Mouse (Mus musculus) lung, embryonic 16.5 days (tissue): ENCODE results near the gene Zfr. TPM values are rescaled to one million over a fixed set of nuclear protein-coding genes. Genes with fewer than 3 reads are reported as not detected.
A peak's percentile ranks its signal among the peaks of the same experiment; 100 is the strongest.
"Not testable (repeated sequence)": the region's sequence is repeated elsewhere in the genome, so short reads cannot be mapped to it uniquely, and the experiment has no call there.

Experiments
- ATAC-seq: fragments of 200-750 bp; cut with Nextera tagmentation; 2 replicates; pipeline ENCODE4 v1.8.0; 2017; ENCODE audit warnings: low read depth, mild to moderate bottlenecking, moderate library complexity
- H3K27ac ChIP-seq: fragments of 300-500 bp; sonication (generic); 2 replicates; pipeline ENCODE4 v1.5.1; 2014; ENCODE audit warnings: mild to moderate bottlenecking, control low read depth, low read length
- H3K27me3 ChIP-seq: fragments of 300-500 bp; sonication (generic); 2 replicates; pipeline ENCODE4 v1.6.1; 2014; ENCODE audit warnings: low read depth, low read length, mixed read lengths; ENCODE audit not compliant: control insufficient read depth, insufficient read depth
- H3K36me3 ChIP-seq: fragments of 300-500 bp; sonication (generic); 2 replicates; pipeline ENCODE4 v1.6.1; 2014; ENCODE audit warnings: low read length; ENCODE audit not compliant: control insufficient read depth, insufficient read depth
- H3K4me1 ChIP-seq: fragments of 300-500 bp; sonication (generic); replicated peaks from 2 replicates; pipeline ENCODE4 v1.6.1; 2014; ENCODE audit warnings: low read length, mixed read lengths; ENCODE audit not compliant: control insufficient read depth, insufficient read depth
- H3K4me2 ChIP-seq: fragments of 300-500 bp; sonication (generic); 2 replicates; pipeline ENCODE4 v1.6.1; 2014; ENCODE audit warnings: low read depth, low read length, control low read depth
- H3K4me3 ChIP-seq: fragments of 300-500 bp; sonication (generic); 2 replicates; pipeline ENCODE4 v1.5.1; 2014; ENCODE audit warnings: mild to moderate bottlenecking, low read length, control low read depth
- H3K9ac ChIP-seq: fragments of 300-500 bp; sonication (generic); 2 replicates; pipeline ENCODE4 v1.6.1; 2014; ENCODE audit warnings: low read length, control low read depth
- H3K9me3 ChIP-seq: fragments of 300-500 bp; sonication (generic); 2 replicates; pipeline ENCODE4 v1.6.1; 2016; ENCODE audit warnings: low read length; ENCODE audit not compliant: control insufficient read depth
- WGBS: fragments of 180-500 bp; shearing (Covaris S2); extraction: QIAGEN DNeasy Blood & Tissue Kit; methylation state at CpG from one replicate; pipeline ENCODE4 v1.1.7; 2014; 5-methylcytosine and 5-hydroxymethylcytosine counted together
- polyA plus RNA-seq: library from polyadenylated mRNA; unstranded; fragments of >200 nt; fragmentation: Nextera tagmentation; extraction: Ambion mirVana; gene quantifications from 2 replicates; pipeline ENCODE4 v1.2.1, GENCODE M21; 2015

Zfr gene
- polyA plus RNA-seq, 1 experiment from 2014 or later = 109 TPM

GRCm38 (mm10) chr15:12216119-12216518, 98.5 kb downstream of the Zfr start:
- Histone ChIP-seq H3K4me1 (peaks cover 15% of the 10 kb centered on the region; the same call in 1 of the 2 replicates), H3K4me3 (no peak overlapping the region), H3K36me3 (no peaks in the 10 kb centered on the region), H3K9me3 (no peaks in the 10 kb centered on the region), H3K9ac (no peak overlapping the region), H3K27ac (no peak overlapping the region), H3K27me3 (no peaks in the 10 kb centered on the region), H3K4me2 (no peak overlapping the region)
- 86% methylated on average over 8 of the region's 8 CpGs for WGBS
- no peak for ATAC-seq

DNA sequence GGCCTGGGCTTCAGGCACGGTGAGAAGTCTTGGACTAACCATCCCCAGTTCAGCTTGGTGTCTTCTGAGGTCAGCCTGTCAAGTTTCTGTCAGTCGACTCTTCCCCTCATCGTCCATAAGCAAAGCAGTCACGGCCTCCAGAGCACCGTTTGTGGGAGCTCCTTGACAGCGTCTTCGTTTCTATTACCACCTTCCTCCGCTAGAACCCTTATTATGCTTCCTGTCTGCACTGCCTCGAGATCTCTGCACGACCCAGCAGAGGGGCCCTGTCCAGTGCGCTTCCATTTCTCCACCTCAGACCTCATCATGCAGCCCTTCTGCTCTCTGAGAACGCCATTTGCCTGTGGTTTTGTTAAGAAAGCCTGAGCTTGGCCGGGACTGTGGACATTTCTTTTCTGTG, 99.2 kb downstream of the Zfr start:
- 61% methylated on average over 13 of the region's 13 CpGs for WGBS

DNA sequence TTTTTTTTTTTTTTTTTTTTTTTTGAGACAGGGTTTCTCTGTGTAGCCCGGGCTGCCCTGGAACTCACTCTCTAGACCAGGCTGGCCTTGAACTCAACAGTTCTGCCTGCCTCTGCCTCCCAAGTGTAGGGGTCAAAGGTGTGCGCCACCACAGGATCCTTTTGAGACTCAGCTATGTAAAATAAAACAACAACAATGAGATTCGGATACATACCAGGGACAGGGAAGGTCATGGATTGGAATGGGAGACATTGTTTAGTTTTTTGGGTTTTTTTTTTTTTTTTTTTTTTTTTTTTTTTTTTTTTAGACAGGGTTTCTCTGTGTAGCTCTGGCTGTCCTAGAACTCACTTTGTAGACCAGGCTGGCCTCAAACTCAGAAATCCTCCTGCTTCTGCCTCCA, 99.7 kb downstream of the Zfr start:
- H3K4me3 ChIP-seq, H3K27ac ChIP-seq, H3K27me3 ChIP-seq, H3K4me2 ChIP-seq, ATAC-seq, H3K36me3 ChIP-seq, H3K9me3 ChIP-seq, H3K9ac ChIP-seq: not testable (repeated sequence)
- WGBS = 85% methylated on average over 3 of the region's 3 CpGs
- peaks cover 19% of the 10 kb centered on the region for H3K4me1 ChIP-seq

More for the DNA sequence above, 99.2 kb downstream of the Zfr start:
- Histone ChIP-seq H3K4me2 (no peak overlapping the region), H3K9ac (no peak overlapping the region), H3K4me1 (peaks cover 14% of the 10 kb centered on the region; the same call in 1 of the 2 replicates), H3K27ac (no peak overlapping the region), H3K9me3 (no peaks in the 10 kb centered on the region), H3K4me3 (no peak overlapping the region), H3K36me3 (no peaks in the 10 kb centered on the region), H3K27me3 (no peaks in the 10 kb centered on the region)
- no peak for ATAC-seq

GRCm38 (mm10) chr15:12217849-12218248, 100.2 kb downstream of the Zfr start:
- H3K9me3 ChIP-seq = no peaks in the 10 kb centered on the region
- 51% methylated on average over 5 of the region's 5 CpGs for WGBS
- H3K4me3 ChIP-seq = no peak overlapping the region
- no peak overlapping the region for H3K4me2 ChIP-seq
- no peaks in the 10 kb centered on the region for H3K27me3 ChIP-seq
- no peak overlapping the region for H3K27ac ChIP-seq
- H3K9ac ChIP-seq = no peak overlapping the region
- no peak for ATAC-seq
- peaks cover 22% of the 10 kb centered on the region for H3K4me1 ChIP-seq
- no peaks in the 10 kb centered on the region for H3K36me3 ChIP-seq

GRCm38 (mm10) chr15:12218583-12219382, 101.2 kb downstream of the Zfr start:
- Histone ChIP-seq H3K36me3 (no peaks in the 10 kb centered on the region), H3K4me1 (peaks cover 22% of the 10 kb centered on the region), H3K4me2 (no peak overlapping the region), H3K9ac (no peak overlapping the region), H3K4me3 (no peak overlapping the region), H3K9me3 (no peaks in the 10 kb centered on the region), H3K27ac (0 out of 2 replicates have a peak overlapping the region, but pooled peaks have one; percentile 2), H3K27me3 (no peaks in the 10 kb centered on the region)
- peak; percentile 57 for ATAC-seq
- WGBS = 65% methylated on average over 11 of the region's 11 CpGs

- 87% methylated on average over 13 of the region's 13 CpGs for WGBS
- Histone ChIP-seq H3K9ac (no peak overlapping the region), H3K27me3 (no peaks in the 10 kb centered on the region), H3K4me3 (no peak overlapping the region), H3K27ac (no peak overlapping the region), H3K4me1 (peaks cover 25% of the 10 kb centered on the region), H3K9me3 (no peaks in the 10 kb centered on the region), H3K4me2 (no peak overlapping the region), H3K36me3 (no peaks in the 10 kb centered on the region)
- ATAC-seq = no peak
Observed at GRCm38 (mm10) chr15:12221131-12221530, 103.5 kb downstream of the Zfr start.

DNA sequence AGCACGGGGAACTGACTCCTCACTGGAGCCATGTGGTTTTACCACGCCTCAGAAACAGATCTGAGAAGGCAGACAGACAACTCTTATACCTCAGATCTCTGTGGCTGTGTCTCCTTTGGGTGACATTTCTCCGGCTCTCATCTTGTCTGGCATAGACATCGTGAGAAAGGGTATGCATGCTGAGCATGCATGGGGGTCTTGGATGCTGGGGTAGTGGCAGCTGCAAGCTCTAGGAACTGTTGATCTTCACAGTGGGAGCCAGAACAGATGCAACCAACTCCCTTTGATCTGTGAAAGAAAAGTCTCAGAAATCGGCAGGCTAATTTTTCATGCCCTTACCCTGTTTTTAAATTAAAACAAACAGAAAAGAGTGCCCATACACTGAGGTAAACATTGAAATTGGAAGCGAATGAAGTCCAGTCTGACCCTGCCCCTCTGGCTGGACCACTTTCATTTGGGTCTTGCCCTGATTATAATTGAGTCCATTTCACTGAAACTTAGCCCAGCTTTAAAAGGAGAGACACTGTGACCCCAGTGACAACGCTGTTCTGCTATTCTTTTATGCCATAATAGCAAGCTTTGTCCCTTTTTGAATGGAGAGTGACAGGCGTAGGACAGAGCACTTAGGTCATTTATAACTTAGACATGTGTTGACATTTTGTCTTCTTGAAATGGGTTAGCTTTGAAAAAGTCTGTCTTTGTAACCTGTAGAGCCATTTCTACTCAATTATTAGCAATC, 105.1 kb downstream of the Zfr start:
- ATAC-seq = no peak
- no peak overlapping the region for H3K4me2 ChIP-seq
- 35% methylated on average over 8 of the region's 8 CpGs for WGBS
- H3K36me3 ChIP-seq = no peaks in the 10 kb centered on the region
- H3K27me3 ChIP-seq = no peaks in the 10 kb centered on the region
- no peak overlapping the region for H3K9ac ChIP-seq
- no peaks in the 10 kb centered on the region for H3K9me3 ChIP-seq
- no peak overlapping the region for H3K4me3 ChIP-seq
- peaks cover 26% of the 10 kb centered on the region for H3K4me1 ChIP-seq
- H3K27ac ChIP-seq = peak overlapping the region; percentile 22; the same call in 1 of the 2 replicates

DNA sequence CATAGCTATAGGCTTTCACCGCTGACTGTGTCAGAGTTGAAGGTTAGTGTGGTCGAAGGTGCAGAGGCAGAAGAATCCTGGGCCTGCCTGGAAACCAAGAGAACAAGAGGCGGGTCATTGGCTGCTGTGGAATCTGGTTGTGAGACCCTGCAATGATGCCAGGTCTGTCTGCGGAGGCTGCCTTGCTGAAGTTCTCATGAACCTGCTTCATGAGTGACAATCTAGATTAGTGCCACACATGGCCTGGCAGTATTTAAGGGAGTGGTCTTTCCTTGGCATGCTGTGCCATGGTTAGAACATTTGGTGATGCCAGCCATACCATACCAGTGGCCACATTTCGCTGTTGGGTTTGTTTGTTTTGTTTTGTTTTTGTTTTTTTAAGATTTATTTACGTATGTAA, 105.8 kb downstream of the Zfr start:
- Histone ChIP-seq H3K9me3 (no peaks in the 10 kb centered on the region), H3K27ac (no peak overlapping the region), H3K27me3 (no peaks in the 10 kb centered on the region), H3K4me2 (no peak overlapping the region), H3K36me3 (no peaks in the 10 kb centered on the region), H3K9ac (no peak overlapping the region), H3K4me1 (peaks cover 21% of the 10 kb centered on the region), H3K4me3 (no peak overlapping the region)
- no peak for ATAC-seq
- 76% methylated on average over 6 of the region's 6 CpGs for WGBS

DNA sequence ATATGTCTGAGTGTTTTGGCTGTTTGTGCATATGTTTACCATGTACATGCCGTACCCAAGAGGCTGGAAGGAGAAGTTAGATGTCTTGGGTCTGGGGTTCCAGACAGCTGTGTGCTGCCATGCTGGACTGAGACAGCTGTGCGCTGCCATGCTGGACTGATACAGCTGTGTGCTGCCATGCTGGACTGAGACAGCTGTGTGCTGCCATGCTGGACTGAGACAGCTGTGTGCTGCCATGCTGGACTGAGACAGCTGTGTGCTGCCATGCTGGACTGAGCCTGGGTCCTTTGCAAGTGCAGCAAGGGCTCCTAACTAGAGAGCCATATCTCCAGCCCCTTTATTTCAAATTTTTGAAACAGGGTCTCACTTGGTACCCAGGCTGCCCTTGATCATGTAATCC, 106.6 kb downstream of the Zfr start:
- Histone ChIP-seq H3K27me3 (no peaks in the 10 kb centered on the region), H3K27ac (no peak overlapping the region), H3K9ac (no peak overlapping the region), H3K36me3 (no peaks in the 10 kb centered on the region), H3K4me1 (peaks cover 16% of the 10 kb centered on the region), H3K9me3 (no peaks in the 10 kb centered on the region), H3K4me3 (no peak overlapping the region), H3K4me2 (no peak overlapping the region)
- 86% methylated on average over 2 of the region's 2 CpGs for WGBS
- ATAC-seq = no peak
